Mouse (Mus musculus): Measurements from ENCODE around the gene Nosip. TPM values are rescaled to one million over a fixed set of nuclear protein-coding genes. Genes with fewer than 3 reads are reported as not detected.
"Not testable (repeated sequence)": the region's sequence is repeated elsewhere in the genome, so short reads cannot be mapped to it uniquely, and the experiment has no call there.

The Nosip gene
- polyA plus RNA-seq, 1 experiment from 2014 or later, result 65.9 TPM

DNA sequence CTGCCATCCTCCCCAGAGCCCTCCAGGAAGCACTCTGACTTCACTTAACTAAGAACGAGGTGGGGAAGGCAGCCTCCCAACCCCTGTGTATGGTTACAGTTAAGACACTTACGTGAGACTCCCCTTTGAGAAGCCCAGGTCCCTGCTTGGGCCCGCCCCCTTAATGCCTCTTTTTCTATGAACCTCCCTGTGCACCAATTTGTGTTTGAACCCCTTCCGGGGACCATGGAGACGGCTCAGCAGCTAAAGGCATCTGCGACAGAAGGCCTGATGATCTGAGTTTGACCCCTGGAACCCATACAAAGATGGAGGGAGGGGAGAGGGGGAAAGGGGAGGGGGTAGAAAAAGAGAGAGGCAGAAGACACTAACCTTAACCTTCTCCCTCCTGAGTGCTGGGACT lies 44.2 kb downstream of the Nosip start:
- H3K9me3 ChIP-seq (ENCODE audit: control insufficient read depth, low read length), result no peaks in the 10 kb centered on the region
- no peak for ATAC-seq (ENCODE audit: low FRiP score, low TSS enrichment)
- H3K4me2 ChIP-seq (ENCODE audit: low read length), result no peak overlapping the region
- H3K4me1 ChIP-seq (ENCODE audit: control insufficient read depth, insufficient read depth, low read length), result no peaks in the 10 kb centered on the region
- 13% methylated on average over 6 of the region's 6 CpGs for WGBS
- DNase-seq, result no peak
- H3K27ac ChIP-seq (replicated peaks; ENCODE audit: low read depth, low read length), result no peak overlapping the region
- no peaks in the 10 kb centered on the region for H3K27me3 ChIP-seq (ENCODE audit: control insufficient read depth, insufficient read depth, low read length)
- H3K36me3 ChIP-seq (ENCODE audit: control insufficient read depth, insufficient read depth, low read length), result no peaks in the 10 kb centered on the region
- no peak overlapping the region for H3K4me3 ChIP-seq (replicated peaks; ENCODE audit: low read depth, low read length)
- H3K9ac ChIP-seq (replicated peaks; ENCODE audit: low read length), result no peak overlapping the region

DNA sequence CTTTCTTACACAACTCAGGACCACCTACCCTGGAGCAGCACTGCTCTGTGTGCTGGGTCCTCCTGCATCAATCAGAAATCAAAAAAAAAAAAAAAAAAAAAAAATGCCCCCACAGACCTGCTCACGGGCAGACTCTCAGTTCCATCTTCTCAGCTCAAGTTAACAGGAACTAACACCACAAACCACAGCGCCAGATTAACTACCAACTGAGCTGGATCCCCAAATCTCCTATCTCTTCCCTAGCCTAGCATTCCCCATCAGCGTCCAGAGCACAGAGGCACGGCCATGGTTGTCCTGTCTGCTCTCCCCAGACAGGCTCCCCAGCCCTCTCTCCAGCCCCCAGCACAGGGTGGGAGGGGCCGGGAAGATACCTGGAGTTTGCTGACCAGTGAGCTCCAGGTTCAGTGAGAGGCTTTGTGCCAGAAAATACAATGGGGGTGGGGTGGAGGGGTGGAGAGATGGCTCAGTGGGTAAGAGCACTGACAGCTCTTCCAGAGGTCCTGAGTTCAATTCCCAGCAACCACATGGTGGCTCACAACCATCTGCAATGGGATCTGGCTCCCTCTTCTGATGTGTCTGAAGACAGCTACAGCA lies 44.9 kb downstream of the Nosip start:
- no peak overlapping the region for H3K4me2 ChIP-seq (ENCODE audit: low read length)
- H3K9me3 ChIP-seq (ENCODE audit: control insufficient read depth, low read length), result no peaks in the 10 kb centered on the region
- H3K4me3 ChIP-seq (replicated peaks; ENCODE audit: low read depth, low read length), result no peak overlapping the region
- no peaks in the 10 kb centered on the region for H3K36me3 ChIP-seq (ENCODE audit: control insufficient read depth, insufficient read depth, low read length)
- no peak overlapping the region for H3K9ac ChIP-seq (replicated peaks; ENCODE audit: low read length)
- H3K27ac ChIP-seq (replicated peaks; ENCODE audit: low read depth, low read length), result no peak overlapping the region
- no peaks in the 10 kb centered on the region for H3K27me3 ChIP-seq (ENCODE audit: control insufficient read depth, insufficient read depth, low read length)
- ATAC-seq (ENCODE audit: low FRiP score, low TSS enrichment) (no peak), DNase-seq (no peak)
- H3K4me1 ChIP-seq (ENCODE audit: control insufficient read depth, insufficient read depth, low read length), result no peaks in the 10 kb centered on the region
- WGBS, result 52% methylated on average over 5 of the region's 5 CpGs

DNA sequence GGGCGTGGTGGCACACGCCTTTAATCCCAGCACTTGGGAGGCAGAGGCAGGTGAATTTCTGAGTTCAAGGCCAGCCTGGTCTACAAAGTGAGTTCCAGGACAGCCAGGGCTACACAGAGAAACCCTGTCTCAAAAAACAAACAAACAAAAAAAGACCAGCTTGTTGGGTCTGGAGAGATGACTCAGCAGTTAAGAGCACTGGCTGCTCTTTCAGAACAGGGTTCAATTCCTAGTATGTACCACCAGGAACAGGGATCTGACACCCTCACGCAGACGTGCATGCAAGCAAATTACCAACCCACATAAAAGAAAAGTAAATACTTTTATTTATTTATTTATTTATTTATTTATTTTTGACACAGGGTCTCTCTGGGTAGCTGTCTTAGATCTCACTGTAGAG lies 47.9 kb downstream of the Nosip start:
- 95% methylated on average over 4 of the region's 4 CpGs for WGBS
- not testable (repeated sequence) for H3K9me3 ChIP-seq (ENCODE audit: control insufficient read depth, low read length)

DNA sequence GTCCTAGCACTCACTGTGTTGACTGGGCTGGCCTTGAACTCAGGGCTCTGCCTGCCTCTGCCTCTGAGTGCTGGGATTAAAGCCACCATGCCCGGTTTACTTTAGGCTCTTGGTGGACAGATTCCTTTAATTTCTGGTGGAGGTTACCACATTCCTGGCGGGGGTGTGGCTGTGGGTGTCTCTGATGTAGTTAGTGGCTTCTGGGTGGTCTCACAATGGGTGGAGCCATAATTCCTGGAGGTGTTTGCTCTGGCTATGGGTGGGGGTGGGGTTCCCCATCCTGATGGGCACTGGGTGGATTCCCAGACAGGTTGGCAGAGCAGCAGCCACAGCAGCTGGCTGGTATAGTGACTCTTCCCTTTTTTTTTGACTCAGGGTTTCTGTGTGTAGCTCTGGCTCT lies 49.7 kb downstream of the Nosip start:
- Histone ChIP-seq H3K4me2 (ENCODE audit: low read length) (no peak overlapping the region), H3K9me3 (ENCODE audit: control insufficient read depth, low read length) (no peaks in the 10 kb centered on the region), H3K9ac (replicated peaks; ENCODE audit: low read length) (no peak overlapping the region), H3K36me3 (ENCODE audit: control insufficient read depth, insufficient read depth, low read length) (no peaks in the 10 kb centered on the region), H3K4me3 (replicated peaks; ENCODE audit: low read depth, low read length) (no peak overlapping the region), H3K27ac (replicated peaks; ENCODE audit: low read depth, low read length) (no peak overlapping the region), H3K4me1 (ENCODE audit: control insufficient read depth, insufficient read depth, low read length) (no peaks in the 10 kb centered on the region), H3K27me3 (ENCODE audit: control insufficient read depth, insufficient read depth, low read length) (no peaks in the 10 kb centered on the region)
- WGBS, result 70% methylated on average over 2 of the region's 2 CpGs
- DNase-seq (no peak), ATAC-seq (ENCODE audit: low FRiP score, low TSS enrichment) (no peak)

More for the DNA sequence above, 47.9 kb downstream of the Nosip start:
- not testable (repeated sequence) for ATAC-seq (ENCODE audit: low FRiP score, low TSS enrichment); H3K27ac ChIP-seq (replicated peaks; ENCODE audit: low read depth, low read length); H3K36me3 ChIP-seq (ENCODE audit: control insufficient read depth, insufficient read depth, low read length); H3K4me3 ChIP-seq (replicated peaks; ENCODE audit: low read depth, low read length); DNase-seq; H3K4me2 ChIP-seq (ENCODE audit: low read length); H3K9ac ChIP-seq (replicated peaks; ENCODE audit: low read length); H3K27me3 ChIP-seq (ENCODE audit: control insufficient read depth, insufficient read depth, low read length); H3K4me1 ChIP-seq (ENCODE audit: control insufficient read depth, insufficient read depth, low read length)

DNA sequence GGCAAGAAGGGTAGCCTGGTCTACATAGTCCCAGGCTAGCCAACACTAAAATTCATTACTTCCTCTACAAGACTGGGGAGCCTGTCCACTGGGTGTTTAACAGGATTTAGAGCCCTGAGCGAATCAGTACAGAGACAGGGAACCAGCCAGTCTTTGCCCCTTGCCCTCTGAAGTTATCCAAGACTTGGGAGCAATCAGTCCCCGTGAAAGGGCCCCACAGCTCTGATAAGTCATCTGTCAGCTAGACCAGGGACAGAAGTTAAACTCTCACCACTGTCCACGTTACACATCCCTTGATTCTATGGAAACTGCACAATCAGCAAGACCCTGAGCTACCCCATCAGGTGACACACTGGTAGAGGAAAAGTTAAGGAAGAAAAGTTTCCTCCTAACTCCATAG lies 50.3 kb downstream of the Nosip start:
- Histone ChIP-seq H3K27me3 (ENCODE audit: control insufficient read depth, insufficient read depth, low read length) (no peaks in the 10 kb centered on the region), H3K4me3 (replicated peaks; ENCODE audit: low read depth, low read length) (no peak overlapping the region), H3K9ac (replicated peaks; ENCODE audit: low read length) (no peak overlapping the region), H3K9me3 (ENCODE audit: control insufficient read depth, low read length) (no peaks in the 10 kb centered on the region), H3K4me1 (ENCODE audit: control insufficient read depth, insufficient read depth, low read length) (no peaks in the 10 kb centered on the region), H3K4me2 (ENCODE audit: low read length) (no peak overlapping the region), H3K36me3 (ENCODE audit: control insufficient read depth, insufficient read depth, low read length) (peaks cover under 1% of the 10 kb centered on the region; the same call in 1 of the 2 replicates), H3K27ac (replicated peaks; ENCODE audit: low read depth, low read length) (no peak overlapping the region)
- WGBS, result 76% methylated on average over 3 of the region's 3 CpGs
- ATAC-seq (ENCODE audit: low FRiP score, low TSS enrichment) (no peak), DNase-seq (no peak)

DNA sequence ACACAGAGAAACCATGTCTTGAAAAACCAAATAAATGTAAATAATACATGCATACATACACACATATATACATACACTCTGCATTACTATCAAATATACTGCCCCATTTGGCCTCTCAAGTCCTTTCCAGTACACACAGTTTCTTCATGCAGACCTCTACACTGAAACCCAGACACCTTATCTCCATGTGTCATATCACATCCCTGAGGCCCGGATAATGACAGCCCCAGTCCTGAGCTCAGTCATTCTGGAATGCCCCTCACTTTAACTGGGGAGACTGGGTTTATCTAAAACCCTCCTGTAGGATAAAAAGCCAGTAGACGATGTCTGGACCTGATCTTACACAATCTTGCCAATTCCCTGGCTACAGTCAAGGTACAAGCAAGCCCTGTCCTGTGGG lies 51.2 kb downstream of the Nosip start:
- Histone ChIP-seq H3K4me3 (replicated peaks; ENCODE audit: low read depth, low read length) (no peak overlapping the region), H3K4me2 (ENCODE audit: low read length) (no peak overlapping the region), H3K27me3 (ENCODE audit: control insufficient read depth, insufficient read depth, low read length) (no peaks in the 10 kb centered on the region), H3K36me3 (ENCODE audit: control insufficient read depth, insufficient read depth, low read length) (peaks cover 10% of the 10 kb centered on the region), H3K9ac (replicated peaks; ENCODE audit: low read length) (no peak overlapping the region), H3K4me1 (ENCODE audit: control insufficient read depth, insufficient read depth, low read length) (no peaks in the 10 kb centered on the region), H3K9me3 (ENCODE audit: control insufficient read depth, low read length) (no peaks in the 10 kb centered on the region), H3K27ac (replicated peaks; ENCODE audit: low read depth, low read length) (no peak overlapping the region)
- DNase-seq, result no peak
- 88% methylated on average over 2 of the region's 2 CpGs for WGBS
- no peak for ATAC-seq (ENCODE audit: low FRiP score, low TSS enrichment)

DNA sequence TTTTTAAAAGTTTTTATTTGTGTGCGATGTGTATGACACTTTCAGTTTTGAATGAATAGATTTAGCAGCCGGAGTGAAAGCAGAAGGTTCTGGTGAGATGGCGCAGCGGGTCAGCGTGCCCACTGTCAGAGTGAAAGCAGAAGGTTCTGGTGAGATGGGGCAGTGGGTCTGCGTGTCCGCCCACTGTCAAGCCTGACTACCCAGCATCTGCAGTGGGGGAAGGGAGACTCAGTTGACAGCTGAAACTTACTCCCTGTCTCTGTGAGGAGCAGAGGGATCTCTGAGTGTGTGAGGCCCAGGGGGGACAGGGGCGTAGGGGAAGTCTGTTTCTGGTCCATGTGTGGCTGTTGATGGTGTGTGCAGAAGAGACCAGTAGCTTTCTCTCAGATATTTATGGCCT lies 55.3 kb downstream of the Nosip start:
- Histone ChIP-seq H3K27ac (replicated peaks; ENCODE audit: low read depth, low read length) (no peak overlapping the region), H3K27me3 (ENCODE audit: control insufficient read depth, insufficient read depth, low read length) (no peaks in the 10 kb centered on the region), H3K4me1 (ENCODE audit: control insufficient read depth, insufficient read depth, low read length) (no peaks in the 10 kb centered on the region), H3K9me3 (ENCODE audit: control insufficient read depth, low read length) (no peaks in the 10 kb centered on the region), H3K9ac (replicated peaks; ENCODE audit: low read length) (no peak overlapping the region), H3K4me2 (ENCODE audit: low read length) (no peak overlapping the region), H3K36me3 (ENCODE audit: control insufficient read depth, insufficient read depth, low read length) (peaks cover 48% of the 10 kb centered on the region), H3K4me3 (replicated peaks; ENCODE audit: low read depth, low read length) (no peak overlapping the region)
- DNase-seq (no peak), ATAC-seq (ENCODE audit: low FRiP score, low TSS enrichment) (no peak)
- WGBS, result 75% methylated on average over 8 of the region's 8 CpGs

DNA sequence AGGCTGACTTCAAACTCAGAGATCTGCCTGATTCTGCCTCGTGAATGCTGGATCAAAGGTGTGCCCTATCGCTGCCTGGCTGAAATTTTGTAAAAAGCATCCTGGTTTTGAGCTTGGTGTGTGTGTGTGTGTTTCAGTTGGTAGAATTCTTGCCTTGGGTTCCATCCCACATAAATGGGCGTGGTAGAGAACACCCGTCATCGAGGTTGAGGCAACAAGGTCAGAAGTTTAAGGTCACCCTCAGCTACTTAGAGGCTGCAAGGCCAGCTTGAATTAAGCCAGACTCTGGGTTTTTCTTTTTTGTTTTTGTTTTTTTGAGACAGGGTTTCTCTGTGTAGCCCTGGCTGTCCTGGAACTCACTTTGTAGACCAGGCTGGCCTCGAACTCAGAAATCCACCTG lies 56.1 kb downstream of the Nosip start:
- H3K27ac ChIP-seq (replicated peaks; ENCODE audit: low read depth, low read length), result no peak overlapping the region
- no peak overlapping the region for H3K4me3 ChIP-seq (replicated peaks; ENCODE audit: low read depth, low read length)
- no peak overlapping the region for H3K9ac ChIP-seq (replicated peaks; ENCODE audit: low read length)
- H3K4me1 ChIP-seq (ENCODE audit: control insufficient read depth, insufficient read depth, low read length), result peaks cover 6% of the 10 kb centered on the region
- H3K9me3 ChIP-seq (ENCODE audit: control insufficient read depth, low read length), result no peaks in the 10 kb centered on the region
- 87% methylated on average over 6 of the region's 6 CpGs for WGBS
- DNase-seq (no peak), ATAC-seq (ENCODE audit: low FRiP score, low TSS enrichment) (no peak)
- H3K36me3 ChIP-seq (ENCODE audit: control insufficient read depth, insufficient read depth, low read length), result peaks cover 55% of the 10 kb centered on the region
- H3K4me2 ChIP-seq (ENCODE audit: low read length), result no peak overlapping the region
- no peaks in the 10 kb centered on the region for H3K27me3 ChIP-seq (ENCODE audit: control insufficient read depth, insufficient read depth, low read length)

DNA sequence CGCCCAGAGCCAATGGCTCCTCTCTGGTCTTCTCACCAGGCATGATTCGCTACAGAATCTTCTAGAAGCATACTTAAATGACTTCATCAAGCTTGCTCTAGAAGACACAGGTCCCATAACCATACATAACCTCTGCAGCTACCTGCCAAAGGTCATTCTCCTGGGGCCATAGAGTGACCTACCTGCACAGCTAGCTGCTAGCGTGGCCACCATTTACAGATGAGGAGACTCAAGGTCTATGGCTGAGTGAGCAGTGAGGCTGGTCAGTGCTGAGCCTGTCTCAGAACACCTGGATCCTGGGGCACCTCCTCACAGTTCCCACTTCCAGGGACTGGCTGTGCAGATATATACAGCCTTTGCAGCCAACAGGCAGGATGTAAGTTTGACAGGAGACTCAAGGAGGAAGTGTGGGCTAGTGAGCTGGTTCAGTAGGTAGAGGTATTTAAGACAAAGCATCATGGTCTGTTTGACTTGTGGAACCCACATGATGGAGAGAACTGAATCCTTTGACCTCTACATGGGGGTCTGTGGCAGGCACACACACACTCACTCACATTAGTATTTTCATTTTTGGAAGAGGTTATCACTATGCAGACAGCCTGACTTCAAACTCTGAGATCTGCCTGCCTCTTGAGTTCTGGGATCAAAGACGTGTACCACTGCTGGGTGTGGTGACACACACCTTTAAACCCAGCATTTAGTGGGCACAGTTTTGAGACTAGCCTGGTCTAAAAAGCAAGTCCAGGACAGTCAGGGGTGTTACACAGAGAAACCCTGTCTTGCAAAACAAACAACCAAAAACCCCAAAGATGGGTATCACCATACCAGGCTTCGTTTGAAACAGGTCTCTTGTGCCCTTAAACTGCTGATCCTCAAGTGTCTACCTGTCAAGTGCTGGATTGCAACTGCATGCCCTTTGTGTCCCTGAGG lies 57.8 kb downstream of the Nosip start:
- Histone ChIP-seq H3K4me3 (replicated peaks; ENCODE audit: low read depth, low read length) (no peak overlapping the region), H3K4me2 (ENCODE audit: low read length) (no peak overlapping the region), H3K27ac (replicated peaks; ENCODE audit: low read depth, low read length) (no peak overlapping the region), H3K27me3 (ENCODE audit: control insufficient read depth, insufficient read depth, low read length) (no peaks in the 10 kb centered on the region), H3K4me1 (ENCODE audit: control insufficient read depth, insufficient read depth, low read length) (peaks cover 7% of the 10 kb centered on the region), H3K9me3 (ENCODE audit: control insufficient read depth, low read length) (no peaks in the 10 kb centered on the region), H3K9ac (replicated peaks; ENCODE audit: low read length) (no peak overlapping the region), H3K36me3 (ENCODE audit: control insufficient read depth, insufficient read depth, low read length) (peaks cover 57% of the 10 kb centered on the region)
- ATAC-seq (ENCODE audit: low FRiP score, low TSS enrichment) (no peak), DNase-seq (no peak)
- WGBS, result 85% methylated on average over 5 of the region's 5 CpGs
